Mouse (Mus musculus) limb, embryonic 14.5 days (tissue): ENCODE measurements around the gene Armh4. TPM values are rescaled to one million over a fixed set of nuclear protein-coding genes. Genes with fewer than 3 reads are reported as not detected.
"Not testable (repeated sequence)": the region's sequence is repeated elsewhere in the genome, so short reads cannot be mapped to it uniquely, and the experiment has no call there.

ENCODE experiments used
- ATAC-seq: fragments of 200-750 bp; cut with Nextera tagmentation; 2 replicates; pipeline ENCODE4 v1.8.0; 2017; ENCODE audit warnings: low read depth, moderate number of reproducible peaks, moderate TSS enrichment; ENCODE audit not compliant: low FRiP score
- DNase-seq: peaks from one replicate; pipeline ENCODE4 v3.0.0-alpha.2; 2015; ENCODE audit warnings: low spot score
- H3K27ac ChIP-seq: fragments of 300-500 bp; sonication (generic); replicated peaks from 2 replicates; pipeline ENCODE4 v1.5.1; 2014; ENCODE audit warnings: low read depth, mild to moderate bottlenecking, low read length, moderate library complexity, mixed read lengths
- H3K27me3 ChIP-seq: fragments of 300-500 bp; sonication (generic); 2 replicates; pipeline ENCODE4 v1.6.1; 2014; ENCODE audit warnings: low read length, mixed read lengths; ENCODE audit not compliant: control insufficient read depth, insufficient read depth
- H3K36me3 ChIP-seq: fragments of 300-500 bp; sonication (generic); 2 replicates; pipeline ENCODE4 v1.6.1; 2014; ENCODE audit warnings: mild to moderate bottlenecking, low read length, moderate library complexity, mixed read lengths; ENCODE audit not compliant: control insufficient read depth, insufficient read depth
- H3K4me1 ChIP-seq: fragments of 300-500 bp; sonication (generic); 2 replicates; pipeline ENCODE4 v1.6.1; 2014; ENCODE audit warnings: antibody characterized with exemption, low read length, mixed read lengths; ENCODE audit not compliant: control insufficient read depth, insufficient read depth
- H3K4me2 ChIP-seq: fragments of 300-500 bp; sonication (generic); replicated peaks from 2 replicates; pipeline ENCODE4 v1.6.1; 2014; ENCODE audit warnings: low read depth, mild to moderate bottlenecking, low read length, moderate library complexity; ENCODE audit not compliant: severe bottlenecking
- H3K4me3 ChIP-seq: fragments of 300-500 bp; sonication (generic); replicated peaks from 2 replicates; pipeline ENCODE4 v1.5.1; 2014; ENCODE audit warnings: low read length
- H3K9ac ChIP-seq: fragments of 300-500 bp; sonication (generic); 2 replicates; pipeline ENCODE4 v1.6.1; 2014; ENCODE audit warnings: mild to moderate bottlenecking, low read depth, low read length, moderate library complexity; ENCODE audit not compliant: severe bottlenecking
- H3K9me3 ChIP-seq: fragments of 300-500 bp; sonication (generic); 2 replicates; pipeline ENCODE4 v1.6.1; 2016; ENCODE audit warnings: low read length; ENCODE audit not compliant: control insufficient read depth
- POLR2A ChIP-seq: fragments of 200-500 bp; IDR thresholded peaks from 2 replicates; pipeline ENCODE4 v1.8.0; 2012; ENCODE audit warnings: inconsistent platforms, mild to moderate bottlenecking, moderate library complexity, borderline replicate concordance; ENCODE audit not compliant: insufficient read depth, insufficient read length; ENCODE audit errors: extremely low read depth
- WGBS: fragments of 180-500 bp; shearing (Covaris S2); extraction: QIAGEN DNeasy Blood & Tissue Kit; methylation state at CpG from one replicate; pipeline ENCODE4 v1.1.7; 2014; 5-methylcytosine and 5-hydroxymethylcytosine counted together
- polyA plus RNA-seq, 2 experiments: library from polyadenylated mRNA; depleted of rRNA in 1 of 2; stranded (reverse) in 1 of 2; unstranded in 1 of 2; fragments of >200 nt; fragmentation: Nextera tagmentation in 1 of 2; extraction: Ambion mirVana in 1 of 2; gene quantifications; 2 replicates each; pipeline versions ENCODE4 v1.2.1 to v1.2.3; 2012 to 2014

The Armh4 gene
- polyA plus RNA-seq, 2 experiments: 12.9 to 16.3 TPM

DNA sequence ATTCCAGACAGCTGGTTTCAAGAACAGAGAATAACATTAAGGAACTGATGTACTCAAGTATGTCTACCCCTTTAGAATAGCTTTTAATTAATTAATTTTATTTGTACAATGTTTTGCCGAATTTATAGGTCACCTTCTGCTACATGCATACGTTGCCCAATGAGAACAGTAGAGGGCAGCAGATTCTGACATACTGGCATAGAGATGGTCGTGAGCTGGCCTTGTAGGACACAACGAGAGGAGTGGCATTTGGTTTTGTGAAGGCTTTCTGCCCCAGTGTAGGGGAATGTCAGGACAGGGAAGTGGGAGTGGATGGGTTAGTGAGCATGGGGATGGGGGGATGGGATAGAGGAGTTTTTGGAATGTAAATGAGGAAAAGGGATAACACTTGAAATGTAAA lies 18.3 kb upstream of the Armh4 start:
- H3K4me1 ChIP-seq: no peaks in the 10 kb centered on the region
- 12% methylated on average over 4 of the region's 4 CpGs for WGBS
- DNase-seq (no peak), ATAC-seq (no peak)
- no peaks in the 10 kb centered on the region for H3K9me3 ChIP-seq
- H3K4me2 ChIP-seq: no peak overlapping the region
- no peaks in the 10 kb centered on the region for H3K36me3 ChIP-seq
- no peak overlapping the region for H3K9ac ChIP-seq
- H3K27me3 ChIP-seq: no peaks in the 10 kb centered on the region
- TF ChIP-seq POLR2A: no peak
- H3K27ac ChIP-seq: no peak overlapping the region
- no peak overlapping the region for H3K4me3 ChIP-seq

DNA sequence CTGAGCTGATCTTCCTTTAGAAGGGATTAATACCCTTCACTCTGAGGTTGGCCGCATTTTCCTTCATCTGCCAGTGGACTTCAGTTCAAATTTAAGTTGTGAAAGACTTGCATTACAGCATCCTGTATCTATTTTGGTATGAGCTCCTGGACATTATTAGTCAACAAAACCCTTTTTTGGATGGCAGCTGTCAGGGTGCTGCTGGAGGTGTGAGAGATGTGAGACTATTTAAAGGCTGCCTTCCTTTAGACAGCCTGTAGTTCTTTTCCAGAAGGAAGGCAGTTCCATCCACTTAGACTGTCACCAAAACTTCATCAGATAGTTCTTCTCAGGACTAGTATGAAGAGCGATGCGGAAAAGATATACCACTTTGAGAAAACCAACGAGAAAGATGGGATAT lies 10.8 kb upstream of the Armh4 start:
- no peak overlapping the region for H3K4me2 ChIP-seq
- no peak for ATAC-seq
- 85% methylated on average over 4 of the region's 4 CpGs for WGBS
- no peak overlapping the region for H3K4me3 ChIP-seq
- no peak overlapping the region for H3K9ac ChIP-seq
- no peaks in the 10 kb centered on the region for H3K4me1 ChIP-seq
- no peak for TF ChIP-seq POLR2A
- H3K36me3 ChIP-seq: no peaks in the 10 kb centered on the region
- no peak for DNase-seq
- no peaks in the 10 kb centered on the region for H3K27me3 ChIP-seq
- no peaks in the 10 kb centered on the region for H3K9me3 ChIP-seq
- no peak overlapping the region for H3K27ac ChIP-seq

DNA sequence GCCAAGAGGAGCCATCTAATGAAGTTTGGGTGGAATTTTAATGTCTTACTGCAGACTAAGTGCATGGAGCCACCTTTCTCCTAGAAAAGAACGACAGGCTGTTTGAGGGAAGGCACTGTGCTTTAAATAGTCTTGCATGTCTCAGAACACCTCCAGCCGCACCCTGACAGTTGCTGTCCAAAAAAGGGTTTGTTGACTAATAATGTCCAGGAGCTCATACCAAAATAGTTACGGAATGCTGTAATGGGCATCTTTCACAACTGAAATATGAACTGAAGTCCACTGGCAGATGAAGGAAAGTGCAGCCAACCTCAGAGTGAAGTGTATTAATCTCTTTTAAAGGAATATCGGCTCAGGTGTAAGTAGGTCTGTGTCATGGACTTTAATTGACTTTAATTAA lies 7.4 kb upstream of the Armh4 start:
- H3K27me3 ChIP-seq: no peaks in the 10 kb centered on the region
- DNase-seq: no peak
- H3K36me3 ChIP-seq: no peaks in the 10 kb centered on the region
- no peaks in the 10 kb centered on the region for H3K9me3 ChIP-seq
- 72% methylated on average over 4 of the region's 4 CpGs for WGBS
- H3K4me2 ChIP-seq: no peak overlapping the region
- H3K27ac ChIP-seq: no peak overlapping the region
- no peak overlapping the region for H3K4me3 ChIP-seq
- H3K4me1 ChIP-seq: no peaks in the 10 kb centered on the region
- no peak overlapping the region for H3K9ac ChIP-seq
- no peak for TF ChIP-seq POLR2A
- no peak for ATAC-seq

DNA sequence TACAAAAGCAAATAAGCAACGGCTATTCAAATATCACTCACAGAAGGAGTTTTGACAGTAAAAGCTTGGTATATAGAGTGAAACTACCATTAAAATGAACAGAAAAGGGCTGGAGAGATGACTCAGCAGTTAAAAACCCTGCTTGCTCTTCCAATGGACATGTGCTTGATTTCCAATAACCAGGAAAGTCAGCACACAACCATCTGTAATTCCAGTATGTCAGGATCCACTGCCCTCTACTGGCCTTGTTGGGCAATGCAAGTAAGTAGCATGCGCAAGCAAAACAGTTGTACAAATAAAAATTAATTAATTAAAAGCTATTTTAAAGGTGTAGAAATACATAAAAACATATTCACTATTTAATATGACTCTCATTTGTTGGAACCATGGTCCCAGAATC lies 2.6 kb upstream of the Armh4 start:
- Histone ChIP-seq H3K4me3 (no peak overlapping the region), H3K9ac (no peak overlapping the region), H3K9me3 (no peaks in the 10 kb centered on the region), H3K27ac (no peak overlapping the region), H3K4me1 (peaks cover 6% of the 10 kb centered on the region; the same call in 1 of the 2 replicates), H3K36me3 (no peaks in the 10 kb centered on the region), H3K27me3 (no peaks in the 10 kb centered on the region), H3K4me2 (no peak overlapping the region)
- DNase-seq: peak; percentile 38
- WGBS: 52% methylated on average over 2 of the region's 2 CpGs
- no peak for TF ChIP-seq POLR2A
- no peak for ATAC-seq

- H3K36me3 ChIP-seq: no peaks in the 10 kb centered on the region
- 76% methylated on average over 4 of the region's 4 CpGs for WGBS
- no peak overlapping the region for H3K9ac ChIP-seq
- H3K27ac ChIP-seq: no peak overlapping the region
- H3K9me3 ChIP-seq: no peaks in the 10 kb centered on the region
- H3K27me3 ChIP-seq: no peaks in the 10 kb centered on the region
- DNase-seq: no peak
- peak overlapping the region; percentile 81; the same call in 1 of the 2 replicates for H3K4me2 ChIP-seq
- ATAC-seq: no peak
- peaks cover 6% of the 10 kb centered on the region; the same call in 1 of the 2 replicates for H3K4me1 ChIP-seq
- no peak overlapping the region for H3K4me3 ChIP-seq
- TF ChIP-seq POLR2A: no peak
These were observed 683 bp upstream of the Armh4 start for GRCm38 (mm10) chr14:49783866-49784265.

DNA sequence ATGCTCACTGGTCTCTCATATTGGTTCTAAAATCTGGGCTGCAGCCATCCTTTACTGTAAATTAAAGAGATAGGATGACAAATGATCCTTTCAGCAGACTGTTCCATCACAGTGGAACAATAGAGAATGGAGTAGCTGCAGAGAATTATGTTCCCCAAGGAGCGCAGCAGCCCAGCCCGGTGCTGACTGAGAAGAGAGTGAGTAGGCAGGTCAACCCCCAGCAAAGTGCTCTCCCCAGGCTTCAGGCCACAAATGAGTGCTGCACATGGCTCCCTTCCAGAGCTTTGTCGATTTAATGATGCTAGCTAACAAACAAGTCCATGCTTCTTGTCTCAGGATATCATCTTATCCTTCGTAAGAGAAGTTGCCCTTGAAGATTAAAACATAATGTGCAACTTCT lies 2.8 kb downstream of the Armh4 start:
- H3K9ac ChIP-seq: no peak overlapping the region
- H3K4me2 ChIP-seq: no peak overlapping the region
- no peaks in the 10 kb centered on the region for H3K27me3 ChIP-seq
- no peak for TF ChIP-seq POLR2A
- H3K4me1 ChIP-seq: peaks cover 6% of the 10 kb centered on the region; the same call in 1 of the 2 replicates
- DNase-seq (no peak), ATAC-seq (no peak)
- no peak overlapping the region for H3K27ac ChIP-seq
- H3K4me3 ChIP-seq: no peak overlapping the region
- no peaks in the 10 kb centered on the region for H3K36me3 ChIP-seq
- 61% methylated on average over 4 of the region's 4 CpGs for WGBS
- no peaks in the 10 kb centered on the region for H3K9me3 ChIP-seq

DNA sequence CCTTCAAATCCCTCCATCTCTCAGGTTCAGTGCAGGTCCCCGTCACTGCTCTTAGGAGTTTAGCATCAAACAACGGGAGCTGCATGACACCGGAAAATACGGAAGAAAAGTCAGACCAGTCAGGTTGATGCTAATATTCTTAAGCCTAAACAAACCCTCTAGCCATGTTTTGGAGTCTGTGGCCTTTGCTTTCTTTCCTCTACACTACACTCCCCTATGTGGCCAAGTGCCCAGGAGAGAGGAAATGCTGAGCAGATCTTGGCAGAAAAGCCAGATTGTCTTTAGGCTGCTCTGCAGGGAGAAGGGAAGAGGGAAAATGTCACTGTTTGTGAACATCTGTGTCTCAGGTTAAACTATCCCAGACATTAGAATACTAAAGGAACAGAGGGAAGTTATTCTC lies 5.6 kb downstream of the Armh4 start:
- H3K9me3 ChIP-seq, H3K27ac ChIP-seq, H3K4me1 ChIP-seq, H3K27me3 ChIP-seq, H3K9ac ChIP-seq, H3K4me3 ChIP-seq, ATAC-seq, H3K4me2 ChIP-seq, DNase-seq, H3K36me3 ChIP-seq: not testable (repeated sequence)
- WGBS: 75% methylated on average over 4 of the region's 4 CpGs
